Mouse (Mus musculus): ENCODE results near the gene Hoxc4. TPM values are rescaled to one million over a fixed set of nuclear protein-coding genes. Genes with fewer than 3 reads are reported as not detected.

Hoxc4 gene
- polyA plus RNA-seq (2017; shearing (Covaris generic)): not detected

GRCm38 (mm10) chr15:103018636-103019035, at the start of gene Hoxc4:
Gene Hoxc4, plus strand, starts transcription at chr15:103018934.

GRCm38 (mm10) chr15:102976171-102976570, 42.6 kb upstream of the Hoxc4 start, which contains the start of gene Hoxc9:
Gene Hoxc9, plus strand, starts transcription at chr15:102976439.

DNA sequence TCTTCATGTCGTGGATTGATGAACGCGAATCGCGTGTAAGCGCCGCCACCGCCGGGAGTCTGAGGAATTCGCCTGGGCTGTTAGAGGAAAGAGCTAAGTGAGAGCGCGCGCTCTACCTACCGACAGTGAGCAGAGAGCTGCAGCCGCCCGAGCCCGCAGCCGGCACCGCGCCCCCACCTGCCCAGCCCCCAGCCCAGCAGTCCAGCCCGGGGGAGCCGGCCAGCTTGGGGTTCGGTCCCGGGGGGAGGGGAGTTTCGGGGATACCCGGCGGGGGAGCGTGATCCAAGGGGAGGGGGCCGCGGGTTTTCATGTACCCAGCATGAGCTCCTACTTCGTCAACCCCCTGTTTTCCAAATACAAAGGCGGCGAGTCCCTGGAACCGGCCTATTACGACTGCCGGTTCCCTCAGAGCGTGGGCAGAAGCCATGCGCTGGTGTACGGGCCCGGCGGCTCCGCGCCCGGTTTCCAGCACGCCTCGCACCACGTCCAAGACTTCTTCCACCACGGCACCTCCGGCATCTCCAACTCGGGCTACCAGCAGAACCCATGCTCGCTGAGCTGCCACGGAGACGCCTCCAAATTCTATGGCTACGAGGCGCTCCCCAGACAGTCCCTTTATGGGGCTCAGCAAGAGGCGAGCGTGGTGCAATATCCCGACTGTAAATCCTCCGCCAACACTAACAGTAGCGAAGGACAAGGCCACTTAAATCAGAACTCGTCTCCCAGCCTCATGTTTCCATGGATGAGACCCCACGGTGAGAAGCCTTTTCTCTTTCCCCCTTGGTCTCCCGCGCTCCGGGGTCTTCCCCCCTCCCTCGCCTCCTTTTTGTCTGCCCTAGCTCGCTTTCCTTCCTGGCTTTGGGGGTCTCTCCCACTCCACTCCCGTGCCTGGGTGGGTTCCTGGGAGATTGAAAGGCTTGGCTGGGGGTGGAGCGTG, 28.0 kb upstream of the Hoxc4 start, which contains the start of gene Hoxc8:
TSS of gene Hoxc8 (plus strand) at position 147 of the 937 bp plus-strand sequence.

DNA sequence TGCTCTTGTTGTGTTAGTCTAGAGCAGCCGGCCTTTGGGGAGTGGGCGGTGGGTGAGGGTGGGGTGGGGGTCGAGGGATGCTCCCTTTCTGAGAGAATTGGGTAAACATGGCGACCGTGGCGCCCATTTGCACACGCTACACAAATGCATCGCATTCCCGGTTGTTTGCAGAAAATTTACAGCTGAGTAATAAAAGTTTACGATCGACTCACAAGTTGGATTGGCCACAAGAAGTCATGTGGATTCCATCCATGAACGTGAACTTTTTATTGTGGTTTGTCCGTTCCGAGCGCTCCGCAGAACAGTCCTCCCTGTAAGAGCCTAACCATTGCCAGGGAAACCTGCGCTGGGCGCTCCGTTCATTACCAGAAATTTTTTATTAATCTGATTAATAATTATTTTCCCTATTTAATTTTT, 20.8 kb upstream of the Hoxc4 start, which contains the start of gene Hoxc6:
TSS of gene Hoxc6 (plus strand) at position 319 of the 417 bp plus-strand sequence.

Other genes with a start within 250 kb of the Hoxc4 start
- gene Hoxc13, start 97.8 kb upstream of the Hoxc4 start, polyA plus RNA-seq (2017; shearing (Covaris generic)): not detected
- gene Hoxc12, start 82.2 kb upstream of the Hoxc4 start, polyA plus RNA-seq (2017; shearing (Covaris generic)): not detected
- under 1 TPM in 1 of 2 experiments, not detected in 1; 0.09 TPM for gene Hoxc11, start 64.5 kb upstream of the Hoxc4 start, polyA plus RNA-seq (2017; shearing (Covaris generic))
- under 1 TPM in 1 of 2 experiments, not detected in 1; 0.09 TPM for gene Hoxc10, start 52.1 kb upstream of the Hoxc4 start, polyA plus RNA-seq (2017; shearing (Covaris generic))
- not detected for gene Hoxc5, start 51.5 kb upstream of the Hoxc4 start, polyA plus RNA-seq (2017; shearing (Covaris generic))
- gene Hoxc9, start 42.5 kb upstream of the Hoxc4 start, polyA plus RNA-seq (2017; shearing (Covaris generic)): under 1 TPM; 0.07 to 0.16 TPM
- gene Hoxc8, start 28.3 kb upstream of the Hoxc4 start, polyA plus RNA-seq (2017; shearing (Covaris generic)): under 1 TPM in 1 of 2 experiments, not detected in 1; 0.33 TPM
- gene Hoxc6, start 20.7 kb upstream of the Hoxc4 start, polyA plus RNA-seq (2017; shearing (Covaris generic)): under 1 TPM in 1 of 2 experiments, not detected in 1; 0.11 TPM
- 1 to 10 TPM; 6.4 to 7.3 TPM for gene Smug1, start 148.2 kb downstream of the Hoxc4 start, polyA plus RNA-seq (2017; shearing (Covaris generic))
- 10 to 100 TPM in 1 of 2 experiments, 1 to 10 TPM in 1; 8.8 to 11.4 TPM for gene Cbx5, start 220.9 kb downstream of the Hoxc4 start, polyA plus RNA-seq (2017; shearing (Covaris generic))
- gene Hnrnpa1, start 221.5 kb downstream of the Hoxc4 start, polyA plus RNA-seq (2017; shearing (Covaris generic)): 100 to 1,000 TPM; 125 to 170 TPM
- gene Nfe2, start 239.5 kb downstream of the Hoxc4 start, polyA plus RNA-seq (2017; shearing (Covaris generic)): 1 to 10 TPM in 1 of 2 experiments, under 1 TPM in 1; 0.48 to 1.9 TPM

All from activated CD4-positive, CD25-positive, alpha-beta regulatory T cell (primary cell).